Mouse (Mus musculus) ES-E14 (cell line): ENCODE results near the gene Cdkn2aip. TPM values are rescaled to one million over a fixed set of nuclear protein-coding genes. Genes with fewer than 3 reads are reported as not detected.

Experiments
- DNase-seq: peaks from one replicate; pipeline ENCODE4 v3.0.0-alpha.2; 2013; ENCODE audit warnings: low read depth, low spot score
- H3K27ac ChIP-seq: 2 replicates; pipeline ENCODE4 v1.5.1; 2012; ENCODE audit warnings: low read depth, mild to moderate bottlenecking, low read length, moderate library complexity, mixed read lengths; ENCODE audit not compliant: poor library complexity, insufficient read depth, severe bottlenecking
- H3K36me3 ChIP-seq: 2 replicates; pipeline ENCODE4 v1.6.1; 2012; ENCODE audit warnings: mild to moderate bottlenecking, low read length, moderate library complexity, mixed read lengths; ENCODE audit not compliant: control insufficient read depth, poor library complexity, insufficient read depth, severe bottlenecking
- H3K4me1 ChIP-seq, 2 experiments: fragments of 150-350 bp in 1 of 2; sonication (generic) in 1 of 2; 2 replicates each; pipeline ENCODE4 v1.6.1; 2012; ENCODE audit warnings: low read length in 2 of 2, mild to moderate bottlenecking in 1 of 2, mixed read lengths in 1 of 2; ENCODE audit not compliant: control insufficient read depth in 2 of 2, insufficient read depth in 2 of 2, poor library complexity in 1 of 2
- H3K4me3 ChIP-seq, 2 experiments: fragments of 150-350 bp in 1 of 2; sonication (generic) in 1 of 2; 2 replicates each; pipeline ENCODE4 v1.5.1; 2012; ENCODE audit warnings: low read length in 2 of 2, low read depth in 1 of 2, mild to moderate bottlenecking in 1 of 2, mixed read lengths in 1 of 2; ENCODE audit not compliant: insufficient read depth in 1 of 2, poor library complexity in 1 of 2, severe bottlenecking in 1 of 2
- H3K9ac ChIP-seq: 2 replicates; pipeline ENCODE4 v1.6.1; 2012; ENCODE audit warnings: low read depth, mild to moderate bottlenecking, low read length, mixed read lengths; ENCODE audit not compliant: poor library complexity, insufficient read depth, severe bottlenecking
- H3K9me3 ChIP-seq: fragments of 150-350 bp; sonication (generic); 2 replicates; pipeline ENCODE4 v1.6.1; 2012; ENCODE audit warnings: low read depth, mild to moderate bottlenecking, low read length; ENCODE audit not compliant: control insufficient read depth, insufficient read depth
- CHD2 ChIP-seq: IDR thresholded peaks from 2 replicates; pipeline ENCODE4 v1.6.1; 2014; ENCODE audit warnings: mild to moderate bottlenecking, low read depth, low read length, inconsistent platforms
- HCFC1 ChIP-seq: IDR thresholded peaks from 2 replicates; pipeline ENCODE4 v1.6.1; 2012; ENCODE audit warnings: low read length, inconsistent platforms, borderline replicate concordance; ENCODE audit not compliant: insufficient read depth
- MAFK ChIP-seq: IDR thresholded peaks from 2 replicates; pipeline ENCODE4 v1.6.1; 2014; ENCODE audit warnings: mild to moderate bottlenecking, low read depth, low read length, inconsistent platforms; ENCODE audit not compliant: insufficient read depth
- ZC3H11A ChIP-seq: IDR thresholded peaks from 2 replicates; pipeline ENCODE4 v1.6.1; 2012; ENCODE audit warnings: low read depth, mild to moderate bottlenecking, inconsistent platforms, low read length, borderline replicate concordance
- ZNF384 ChIP-seq: IDR thresholded peaks from 2 replicates; pipeline ENCODE4 v1.6.1; 2012; ENCODE audit warnings: low read depth, low read length, inconsistent platforms
- in situ Hi-C, 2 experiments: fragments of 600-800 bp; cut with MboI; formaldehyde crosslinking; loops; one replicate each; pipeline ENCODE4 v1.15.1; 2025; ENCODE audit warnings: low sequenced_read_pairs in 2 of 2, inconsistent platforms in 1 of 2; ENCODE audit not compliant: unreplicated experiment in 2 of 2
- total RNA-seq: library from RNA; depleted of rRNA; stranded (reverse); fragments of 300-350 nt; gene quantifications from 2 replicates; pipeline ENCODE4 v1.2.3, GENCODE M21; 2012

Cdkn2aip gene
- total RNA-seq, 1 experiment = 14.9 TPM

DNA sequence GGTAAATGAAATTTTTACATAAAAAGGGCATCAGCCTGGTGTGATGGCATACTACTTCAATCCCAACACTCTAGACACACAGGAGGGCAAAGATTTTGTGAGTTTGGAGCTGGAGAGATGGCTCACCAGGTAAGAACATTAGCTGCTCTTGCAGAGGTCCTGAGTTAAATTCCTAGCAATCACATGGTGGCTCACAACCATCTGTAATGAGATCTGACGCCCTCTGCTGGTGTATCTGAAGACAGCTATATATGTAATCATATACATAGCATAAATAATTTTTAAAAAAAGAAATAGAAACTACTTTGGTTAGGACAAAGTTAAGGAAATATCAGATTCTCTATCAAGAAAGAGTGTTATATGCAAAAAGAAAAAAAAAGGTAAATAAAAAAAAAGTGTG lies 34.1 kb downstream of the Cdkn2aip start:
- TF ChIP-seq MAFK (no peak), CHD2 (no peak), ZNF384 (no peak), HCFC1 (no peak), ZC3H11A (no peak)
- no peak overlapping the region for H3K9ac ChIP-seq
- no peaks in the 10 kb centered on the region; the same call in 1 of the 2 replicates for H3K36me3 ChIP-seq
- H3K4me3 ChIP-seq = no peak overlapping the region
- H3K27ac ChIP-seq = no peak overlapping the region
- DNase-seq = no peak
- H3K9me3 ChIP-seq = no peaks in the 10 kb centered on the region
- H3K4me1 ChIP-seq = no peaks in the 10 kb centered on the region
- in situ Hi-C loops = no loop called here

- no peak for DNase-seq
- H3K27ac ChIP-seq = no peak overlapping the region
- no peaks in the 10 kb centered on the region for H3K9me3 ChIP-seq
- peak overlapping the region; percentile 93 to 100; a peak in 3 of 4 replicates for H3K4me3 ChIP-seq
- in situ Hi-C loops = no loop called here
- no peaks in the 10 kb centered on the region for H3K4me1 ChIP-seq
- no peak overlapping the region for H3K9ac ChIP-seq
- TF ChIP-seq CHD2 = no peak
- TF ChIP-seq HCFC1 = no peak
- no peak for TF ChIP-seq ZNF384
- TF ChIP-seq MAFK = no peak
- TF ChIP-seq ZC3H11A = no peak
- H3K36me3 ChIP-seq = no peaks in the 10 kb centered on the region
These were observed 37.1 kb downstream of the Cdkn2aip start for GRCm38 (mm10) chr8:47676631-47677030.

DNA sequence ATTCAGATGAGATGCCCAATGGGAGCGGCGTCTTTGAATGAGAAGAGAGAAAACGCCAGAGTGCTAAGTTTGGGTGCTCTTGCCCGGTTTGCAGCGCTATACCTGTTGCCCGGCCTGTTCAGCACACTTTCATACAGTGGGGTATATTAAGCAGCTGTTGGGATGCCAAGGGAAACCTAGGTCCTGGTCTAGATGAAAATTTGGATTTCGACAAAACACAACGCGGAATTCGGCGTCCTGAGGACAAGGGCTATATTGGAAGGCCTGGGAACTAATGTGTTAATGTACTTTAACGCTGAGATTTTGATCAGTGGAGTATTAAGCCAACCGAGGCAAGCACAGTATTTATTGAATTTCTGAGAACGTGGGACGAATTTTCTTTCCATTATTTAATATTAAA lies 37.5 kb downstream of the Cdkn2aip start:
- Histone ChIP-seq H3K4me3 (peak overlapping the region; percentile 93 to 100), H3K9ac (peak overlapping the region; percentile 94), H3K27ac (no peak overlapping the region; the same call in 1 of the 2 replicates), H3K36me3 (no peaks in the 10 kb centered on the region), H3K9me3 (no peaks in the 10 kb centered on the region), H3K4me1 (no peaks in the 10 kb centered on the region)
- TF ChIP-seq ZC3H11A = no peak
- no peak for TF ChIP-seq MAFK
- TF ChIP-seq ZNF384 = no peak
- TF ChIP-seq CHD2 = no peak
- DNase-seq = no peak
- in situ Hi-C loops = no loop called here

GRCm38 (mm10) chr8:47675786-47676185 lies 37.9 kb downstream of the Cdkn2aip start:
- TF ChIP-seq ZC3H11A (no peak), MAFK (no peak), ZNF384 (no peak), HCFC1 (no peak), CHD2 (no peak)
- no peaks in the 10 kb centered on the region for H3K9me3 ChIP-seq
- H3K36me3 ChIP-seq = no peaks in the 10 kb centered on the region
- in situ Hi-C loops = no loop called here
- H3K4me3 ChIP-seq = peak overlapping the region; percentile 93 to 100
- H3K27ac ChIP-seq = peak overlapping the region; percentile 90
- no peaks in the 10 kb centered on the region for H3K4me1 ChIP-seq
- DNase-seq = no peak
- H3K9ac ChIP-seq = peak overlapping the region; percentile 94

DNA sequence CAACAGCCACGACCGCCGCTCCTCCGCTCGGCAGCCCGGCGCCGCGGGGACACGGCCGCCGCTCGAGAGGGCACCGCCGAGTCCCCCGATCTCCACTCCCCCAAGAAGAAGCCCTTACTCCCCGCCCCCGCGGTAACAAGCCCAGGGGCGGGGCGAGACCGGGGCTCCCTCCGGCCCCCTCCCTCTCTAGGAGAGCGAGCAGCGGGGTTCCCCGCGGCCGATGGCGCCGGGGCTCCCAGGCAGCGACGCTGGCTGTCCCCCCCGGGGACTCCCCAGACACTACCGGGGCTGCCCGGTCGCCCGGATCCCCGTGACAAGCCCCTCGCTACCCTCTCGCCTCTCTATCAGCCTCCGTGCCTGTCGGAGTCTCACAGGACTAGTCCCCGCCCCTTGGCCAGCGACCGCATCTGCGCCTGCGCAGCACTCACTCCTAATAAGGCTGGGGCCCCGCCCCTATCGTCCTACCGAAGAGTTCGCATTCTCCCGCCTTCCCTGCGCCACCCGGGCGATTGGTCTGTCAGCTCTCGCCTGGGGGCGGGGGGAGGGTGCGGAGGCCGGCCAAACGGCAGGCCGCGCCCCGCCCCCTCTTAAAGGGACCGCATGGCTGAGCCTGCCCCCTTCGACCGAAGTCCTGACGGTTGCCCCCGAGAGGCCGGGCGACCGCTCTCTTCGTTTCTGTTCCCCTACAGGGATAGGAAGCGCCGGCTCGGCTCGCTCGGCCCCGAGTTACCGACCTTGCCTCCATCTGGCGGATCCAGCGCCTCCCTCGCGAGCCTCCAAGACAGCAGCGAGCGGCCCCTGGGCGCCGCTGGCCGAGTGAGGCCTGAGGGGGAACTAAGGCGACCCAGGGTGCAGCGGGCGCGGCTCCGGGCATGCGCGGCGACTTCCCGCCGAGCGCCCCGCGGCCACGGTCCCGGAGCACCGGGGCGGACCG lies 38.7 kb downstream of the Cdkn2aip start, which contains the start of gene Ing2:
Gene Ing2 (minus strand): TSS at position 780 of the 934 bp plus-strand sequence.
- peak within 1 kb of the TSS; percentile 94 to 100 for H3K4me3 ChIP-seq
- peak within 1 kb of the TSS; percentile 94 for H3K9ac ChIP-seq
- peak within 1 kb of the TSS; percentile 90 for H3K27ac ChIP-seq
- H3K9me3 ChIP-seq = no peaks in the 10 kb centered on the region
- no peaks in the 10 kb centered on the region for H3K36me3 ChIP-seq
- no peaks in the 10 kb centered on the region for H3K4me1 ChIP-seq
- peak; percentile 99 for DNase-seq
- peak; percentile 25 for TF ChIP-seq HCFC1
- TF ChIP-seq ZNF384 = no peak
- in situ Hi-C loops = no loop called here
